Mouse (Mus musculus): ENCODE measurements around the gene Wdr66.

DNA sequence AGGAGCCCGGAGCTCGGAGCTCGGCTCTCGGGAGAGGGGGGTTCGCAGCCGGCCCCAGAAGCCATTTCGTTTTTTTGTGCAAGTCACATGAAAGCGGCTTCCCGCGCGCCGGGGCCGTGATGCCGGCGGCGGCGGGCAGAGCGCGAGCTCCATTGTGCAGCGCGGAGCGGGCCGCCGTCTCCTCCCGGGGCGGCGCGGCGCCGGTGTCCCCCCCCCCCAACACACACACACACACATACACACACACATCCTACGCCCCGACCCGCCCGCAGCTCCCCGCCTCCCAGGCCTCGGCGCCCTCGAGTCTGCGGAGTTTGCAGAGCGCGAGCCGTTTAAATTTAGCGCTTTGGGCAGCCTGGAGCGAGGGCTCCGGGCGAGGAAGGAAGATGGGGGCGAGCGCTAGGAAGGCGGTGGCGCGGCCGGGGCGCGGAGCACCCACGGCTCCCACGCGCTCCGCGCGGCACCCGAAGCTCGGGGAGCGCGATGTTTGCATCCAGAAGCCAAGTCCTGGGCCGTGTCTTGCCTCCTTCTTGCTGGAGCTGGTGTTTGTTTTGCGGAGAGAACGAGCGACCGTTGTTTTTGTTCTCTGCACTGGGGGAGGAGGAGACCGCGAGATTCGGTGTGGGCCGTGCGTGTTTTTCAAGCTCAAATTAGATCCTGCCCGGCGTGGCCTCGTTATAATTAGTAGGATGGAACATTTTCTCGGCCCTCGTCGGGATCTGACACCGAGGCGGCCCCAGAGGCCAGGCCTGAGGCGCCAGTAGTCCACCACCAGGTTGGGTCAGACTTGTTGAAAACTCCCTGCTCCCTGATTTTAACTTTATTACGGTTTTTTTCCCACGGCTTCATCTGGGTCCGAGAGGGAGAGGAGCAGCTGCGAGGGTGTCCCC is 93.3 kb downstream of the Wdr66 start:
- no peak for TF ChIP-seq POLR2AphosphoS2 (IDR thresholded peaks at IDR 0.05; ENCODE audit: low read length)
- TF ChIP-seq MAZ (IDR thresholded peaks at IDR 0.05; ENCODE audit: low read depth, low read length) = 0 out of 2 replicates have a peak, but pooled peaks have one; percentile 59
- no peak for TF ChIP-seq USF2 (IDR thresholded peaks at IDR 0.05; ENCODE audit: borderline replicate concordance in 1 of 2, insufficient read depth in 1 of 2, low read depth in 1 of 2, low read length in 2 of 2)
- TF ChIP-seq MAFK (IDR thresholded peaks at IDR 0.05; ENCODE audit: borderline replicate concordance, low read depth, low read length) = no peak
- TF ChIP-seq POLR2A (IDR thresholded peaks at IDR 0.05; ENCODE audit: control insufficient read depth in 1 of 2, insufficient read depth in 1 of 2, low read depth in 1 of 2, low read length in 2 of 2, poor library complexity in 1 of 2) = peak; percentile 19 to 43; a peak in 1 of 4 replicates
